32 mouse cellular contexts compared by ENCODE assay signal in genomic region chr8:87512636-87513035, GRCm38 (mm10). TPM values are rescaled to one million over a fixed set of nuclear protein-coding genes. Genes with fewer than 3 reads are reported as not detected.
DNase-seq lines count a peak whose midpoint lies in the region; ATAC-seq lines count a peak whose summit lies in the region.
"Had no signal": no experiment of that assay in that cellular context is flagged by ENCODE, and none has a peak within 500 bp of the region (broad histone marks: within the 10 kb centered on the region; RNA-seq: fewer than 3 reads in every experiment).

No protein-coding gene starts in this region.

- ATAC-seq in frontal cortex, adult (ENCODE audit: low TSS enrichment), result peak; percentile 64
- no peak for ATAC-seq in liver, embryonic 11.5 days (replicated peaks; ENCODE audit: low FRiP score)
- ATAC-seq in monocyte, adult 5-6 weeks (replicated peaks; ENCODE audit: insufficient number of reproducible peaks, low FRiP score, low TSS enrichment, poor library complexity, severe bottlenecking), result no peak
- ATAC-seq: activated CD4-positive, CD25-positive, alpha-beta regulatory T cell, adult 4 months; intestine, postnatal 0 days; midbrain, embryonic 16.5 days had no signal

- H3K4me1 ChIP-seq in liver, embryonic 11.5 days (replicated peaks; ENCODE audit: control insufficient read depth, insufficient read depth, low read length), result no peaks in the 10 kb centered on the region
- H3K4me1 ChIP-seq: embryonic facial prominence, embryonic 15.5 days had no signal

- H3K27ac ChIP-seq in liver, embryonic 11.5 days (ENCODE audit: low read depth, low read length), result no peak overlapping the region
- H3K27ac ChIP-seq: embryonic facial prominence, embryonic 15.5 days; liver, embryonic 14.5 days; midbrain, embryonic 10.5 days had no signal

- DNase-seq in frontal cortex, postnatal 25 days (ENCODE audit: low spot score in 2 of 2), result no peak
- peak; percentile 43 to 55 for DNase-seq in left cerebral cortex, postnatal 10 days (ENCODE audit: extremely low spot score in 1 of 2, low spot score in 2 of 2)
- DNase-seq in left cerebral cortex, adult 11 months (ENCODE audit: low spot score), result no peak
- DNase-seq in right cerebral cortex, adult 18-20 months, result peak; percentile 8
- DNase-seq in right cerebral cortex, postnatal 4 days, result peak; percentile 16
- DNase-seq in liver, embryonic 11.5 days (ENCODE audit: low spot score), result no peak
- DNase-seq: adrenal gland, postnatal 10 days; gastrocnemius, postnatal 10 days; heart, postnatal 10 days; kidney, postnatal 25 days; lung, embryonic 14.5 days; lung, postnatal 36 days; thymus, postnatal 25 days had no signal

- no peaks in the 10 kb centered on the region for H3K9me3 ChIP-seq in liver, embryonic 11.5 days (ENCODE audit: control insufficient read depth, low read length)
- H3K9me3 ChIP-seq: embryonic facial prominence, embryonic 15.5 days; midbrain, embryonic 10.5 days had no signal

- no peak overlapping the region for H3K4me2 ChIP-seq in liver, embryonic 11.5 days
- H3K4me2 ChIP-seq: embryonic facial prominence, embryonic 15.5 days; heart, embryonic 11.5 days; lung, embryonic 14.5 days had no signal

- WGBS in liver, embryonic 11.5 days, result 80% methylated on average over 6 of the region's 6 CpGs

- H3K27me3 ChIP-seq in liver, embryonic 11.5 days (replicated peaks; ENCODE audit: control insufficient read depth, insufficient read depth, low read length), result no peaks in the 10 kb centered on the region
- H3K27me3 ChIP-seq: embryonic facial prominence, embryonic 15.5 days had no signal

- no peaks in the 10 kb centered on the region for H3K36me3 ChIP-seq in liver, embryonic 11.5 days (ENCODE audit: control insufficient read depth, insufficient read depth, low read length)
- H3K36me3 ChIP-seq: embryonic facial prominence, embryonic 15.5 days; midbrain, embryonic 10.5 days had no signal

- no peak overlapping the region for H3K9ac ChIP-seq in liver, embryonic 11.5 days (ENCODE audit: low read depth, low read length)
- H3K9ac ChIP-seq: embryonic facial prominence, embryonic 15.5 days; liver, embryonic 14.5 days; lung, embryonic 14.5 days had no signal

- H3K4me3 ChIP-seq in liver, embryonic 11.5 days (ENCODE audit: low read depth, low read length), result no peak overlapping the region
- H3K4me3 ChIP-seq: embryonic facial prominence, embryonic 15.5 days; midbrain, embryonic 10.5 days had no signal

- intact Hi-C loops in left cerebral cortex, postnatal 10 days (cut with DNase I), result no loop called here

RNA-seq across cellular contexts. Expression of gene Cbln1, which starts 40.2 kb away (rescaled TPM):
- 10 to 100 TPM; 25.4 to 29.3 TPM for total RNA-seq in left cerebral cortex, postnatal 10 days (2021)
- polyA plus RNA-seq in liver, embryonic 11.5 days (2014; fragmentation: Nextera tagmentation; extraction: Ambion mirVana), result 0.06 and 0.43 TPM in 2 replicates
- not detected in 3 replicates for total RNA-seq in monocyte, adult 5-6 weeks (2017)
- total RNA-seq: common myeloid progenitor, adult 5-6 weeks; granulocyte monocyte progenitor cell, adult 5-6 weeks had no signal
- polyA plus RNA-seq: lung, embryonic 14.5 days had no signal

RNA-seq across cellular contexts. Expression of gene 4933402J07Rik, which starts 51.0 kb away (rescaled TPM):
- total RNA-seq in left cerebral cortex, postnatal 10 days (2021), result not detected
- polyA plus RNA-seq in liver, embryonic 11.5 days (2014; fragmentation: Nextera tagmentation; extraction: Ambion mirVana), result not detected in 2 replicates
- 1.2 TPM in 1 of 3 replicates, not detected in the others for total RNA-seq in monocyte, adult 5-6 weeks (2017)
- total RNA-seq: adrenal gland, postnatal 10 days; common myeloid progenitor, adult 5-6 weeks; gastrocnemius, postnatal 10 days; granulocyte monocyte progenitor cell, adult 5-6 weeks; heart, postnatal 10 days; layer of hippocampus, postnatal 10 days had no signal
- polyA plus RNA-seq: activated CD4-positive, CD25-positive, alpha-beta regulatory T cell, adult 4 months; brain, embryonic 14.5 days; C2C12; embryonic facial prominence, embryonic 15.5 days; heart, embryonic 11.5 days; hindbrain, embryonic 11.5 days; intestine, postnatal 0 days; kidney, embryonic 14.5 days; limb, embryonic 14.5 days; liver, embryonic 14.5 days; lung, embryonic 14.5 days; midbrain, embryonic 10.5 days; midbrain, embryonic 16.5 days; neural tube, embryonic 14.5 days; stomach, embryonic 14.5 days had no signal

Comparison
In these comparisons a context has a peak if more than half of its experiments do, and no peak if none do; other contexts are left out.
1. DNase-seq: peak in left cerebral cortex, postnatal 10 days (2 of 2), right cerebral cortex, adult 18-20 months (single experiment) and right cerebral cortex, postnatal 4 days (single experiment); none in frontal cortex, postnatal 25 days (0 of 2), left cerebral cortex, adult 11 months (single experiment) and liver, embryonic 11.5 days (single experiment).
2. RNA of gene Cbln1, which starts 40.2 kb away (total RNA-seq): 25.4 to 29.3 TPM in left cerebral cortex, postnatal 10 days; not detected in monocyte, adult 5-6 weeks; every median in the first group is over 10 times any median in the second.